Mouse (Mus musculus) hindbrain, embryonic 11.5 days (tissue): Measurements from ENCODE around the gene Unc93b1. TPM values are rescaled to one million over a fixed set of nuclear protein-coding genes. Genes with fewer than 3 reads are reported as not detected.

ENCODE experiments used
- ATAC-seq: fragments of 200-750 bp; cut with Nextera tagmentation; 2 replicates; pipeline ENCODE4 v1.8.0; 2017; ENCODE audit warnings: mild to moderate bottlenecking, moderate TSS enrichment, moderate library complexity; ENCODE audit not compliant: low FRiP score
- DNase-seq: peaks from one replicate; pipeline ENCODE4 v3.0.0-alpha.2; 2015; ENCODE audit warnings: low spot score
- H3K27ac ChIP-seq: fragments of 300-500 bp; sonication (generic); 2 replicates; pipeline ENCODE4 v1.5.1; 2014; ENCODE audit warnings: mild to moderate bottlenecking, low read depth, low read length
- H3K27me3 ChIP-seq: fragments of 300-500 bp; sonication (generic); 2 replicates; pipeline ENCODE4 v1.6.1; 2014; ENCODE audit warnings: mild to moderate bottlenecking, low read length, moderate library complexity, mixed read lengths; ENCODE audit not compliant: control insufficient read depth, insufficient read depth
- H3K36me3 ChIP-seq: fragments of 300-500 bp; sonication (generic); 2 replicates; pipeline ENCODE4 v1.6.1; 2014; ENCODE audit warnings: mild to moderate bottlenecking, low read length, moderate library complexity, mixed read lengths; ENCODE audit not compliant: control insufficient read depth, insufficient read depth
- H3K4me1 ChIP-seq: fragments of 300-500 bp; sonication (generic); replicated peaks from 2 replicates; pipeline ENCODE4 v1.6.1; 2014; ENCODE audit warnings: low read length, mixed read lengths; ENCODE audit not compliant: control insufficient read depth, insufficient read depth
- H3K4me2 ChIP-seq: fragments of 300-500 bp; sonication (generic); replicated peaks from 2 replicates; pipeline ENCODE4 v1.6.1; 2014; ENCODE audit warnings: mild to moderate bottlenecking, low read depth, low read length
- H3K4me3 ChIP-seq: fragments of 300-500 bp; sonication (generic); 2 replicates; pipeline ENCODE4 v1.5.1; 2014; ENCODE audit warnings: low read depth, low read length
- H3K9ac ChIP-seq: fragments of 300-500 bp; sonication (generic); 2 replicates; pipeline ENCODE4 v1.6.1; 2014; ENCODE audit warnings: low read depth, low read length
- H3K9me3 ChIP-seq: fragments of 300-500 bp; sonication (generic); 2 replicates; pipeline ENCODE4 v1.6.1; 2016; ENCODE audit warnings: low read length; ENCODE audit not compliant: control insufficient read depth
- WGBS: fragments of 180-500 bp; shearing (Covaris S2); extraction: QIAGEN DNeasy Blood & Tissue Kit; methylation state at CpG from one replicate; pipeline ENCODE4 v1.1.7; 2014; 5-methylcytosine and 5-hydroxymethylcytosine counted together
- polyA plus RNA-seq: library from polyadenylated mRNA; unstranded; fragments of >200 nt; fragmentation: Nextera tagmentation; extraction: Ambion mirVana; gene quantifications from 2 replicates; pipeline ENCODE4 v1.2.1, GENCODE M21; 2014

Unc93b1 gene
- polyA plus RNA-seq, result 5.1 and 6.4 TPM in 2 replicates

DNA sequence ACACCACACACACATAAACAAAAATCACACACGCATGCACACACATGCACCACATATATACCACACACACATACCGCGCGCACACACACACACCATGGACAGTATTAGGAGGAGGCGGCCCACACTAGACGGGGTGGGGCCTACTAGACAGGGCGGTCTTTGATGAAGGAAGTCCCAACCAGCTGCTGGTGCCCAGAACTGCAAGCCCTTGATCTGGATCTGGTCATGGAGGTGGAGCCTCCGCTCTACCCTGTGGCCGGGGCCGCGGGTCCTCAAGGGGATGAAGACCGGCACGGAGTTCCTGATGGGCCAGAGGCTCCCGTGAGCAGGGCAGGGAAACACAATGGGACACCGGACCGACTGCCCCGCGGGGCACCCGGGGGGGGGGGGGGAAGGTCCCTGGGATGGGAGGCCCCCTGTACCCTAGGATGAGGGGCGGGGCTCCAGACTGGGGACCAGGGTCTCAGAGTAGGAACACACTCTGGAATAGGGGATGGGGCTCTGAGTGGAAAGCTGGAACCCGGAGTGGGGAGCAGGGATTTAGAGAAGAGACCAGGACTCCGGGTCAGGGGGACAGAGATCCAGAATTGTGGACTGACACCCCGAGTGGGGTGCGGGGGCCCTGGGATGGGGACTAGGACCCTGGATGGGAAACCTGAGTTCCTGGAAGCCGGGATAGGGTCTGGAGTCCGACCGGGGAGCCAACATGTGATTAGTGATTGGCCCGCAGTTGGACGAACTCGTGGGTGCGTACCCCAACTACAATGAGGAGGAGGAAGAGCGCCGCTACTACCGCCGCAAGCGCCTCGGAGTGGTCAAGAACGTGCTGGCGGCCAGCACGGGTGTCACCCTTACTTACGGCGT lies at the start of gene Unc93b1:
Unc93b1 (plus strand) TSS at position 155 of the 864 bp plus-strand sequence.
- WGBS, result 6% methylated on average over 39 of the region's 42 CpGs
- Histone ChIP-seq H3K36me3 (no peaks in the 10 kb centered on the region), H3K9me3 (no peaks in the 10 kb centered on the region), H3K4me3 (peak within 1 kb of the TSS; percentile 39), H3K4me1 (peaks cover 2% of the 10 kb centered on the region; the same call in 1 of the 2 replicates), H3K27ac (no peak within 1 kb of the TSS), H3K4me2 (peak within 1 kb of the TSS; percentile 67), H3K27me3 (0 out of 2 replicates have a peak, but pooled peaks cover 3% of the 10 kb centered on the region), H3K9ac (peak within 1 kb of the TSS; percentile 45)
- DNase-seq (peak; percentile 62), ATAC-seq (peak; percentile 81)

- WGBS, result 88% methylated on average over 5 of the region's 5 CpGs
Observed at GRCm38 (mm10) chr19:3889096-3889495, 45.9 kb upstream of the Unc93b1 start.

GRCm38 (mm10) chr19:3890181-3890580 lies 44.8 kb upstream of the Unc93b1 start:
- H3K27ac ChIP-seq, result no peak overlapping the region
- no peaks in the 10 kb centered on the region for H3K27me3 ChIP-seq
- H3K4me1 ChIP-seq, result no peaks in the 10 kb centered on the region; the same call in 1 of the 2 replicates
- H3K9ac ChIP-seq, result no peak overlapping the region
- DNase-seq (peak; percentile 30), ATAC-seq (no peak)
- no peak overlapping the region for H3K4me3 ChIP-seq
- H3K36me3 ChIP-seq, result peaks cover 5% of the 10 kb centered on the region; the same call in 1 of the 2 replicates
- H3K9me3 ChIP-seq, result no peaks in the 10 kb centered on the region
- WGBS, result 87% methylated on average over 8 of the region's 8 CpGs
- no peak overlapping the region for H3K4me2 ChIP-seq

More at GRCm38 (mm10) chr19:3889096-3889495, 45.9 kb upstream of the Unc93b1 start:
- no peaks in the 10 kb centered on the region for H3K9me3 ChIP-seq
- H3K36me3 ChIP-seq, result peaks cover 5% of the 10 kb centered on the region; the same call in 1 of the 2 replicates
- no peak for ATAC-seq
- no peak for DNase-seq
- no peak overlapping the region for H3K9ac ChIP-seq
- H3K4me1 ChIP-seq, result no peaks in the 10 kb centered on the region
- no peak overlapping the region for H3K4me3 ChIP-seq
- H3K4me2 ChIP-seq, result no peak overlapping the region
- H3K27ac ChIP-seq, result no peak overlapping the region
- no peaks in the 10 kb centered on the region for H3K27me3 ChIP-seq

DNA sequence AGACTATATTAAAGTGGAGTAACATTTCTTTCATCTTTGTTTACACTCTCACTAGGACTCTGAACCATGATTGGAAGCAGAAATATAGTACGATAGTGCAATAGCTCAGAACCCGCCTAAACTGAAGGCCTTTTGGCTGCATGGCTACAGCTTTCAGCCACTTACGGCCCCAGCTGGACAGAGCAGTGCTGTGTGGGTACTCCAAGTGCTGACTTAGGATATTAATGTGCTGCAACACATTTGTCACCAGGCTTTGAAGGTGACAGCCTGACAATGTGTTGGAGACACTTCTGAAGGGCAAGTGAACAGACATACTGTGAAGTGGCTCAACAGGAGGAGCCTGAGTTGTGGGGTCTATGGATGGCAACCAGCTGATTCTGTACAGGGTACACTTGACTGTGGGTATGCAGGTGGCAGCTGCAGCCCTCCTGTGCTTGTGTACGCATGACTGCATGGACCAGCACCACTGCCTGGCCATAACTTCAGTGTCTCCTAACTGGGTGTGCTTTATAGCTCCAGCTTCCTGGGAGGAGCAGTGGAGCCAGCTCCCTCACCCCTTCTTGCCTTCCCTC lies 41.4 kb upstream of the Unc93b1 start:
- peaks cover 2% of the 10 kb centered on the region for H3K36me3 ChIP-seq
- no peak overlapping the region for H3K9ac ChIP-seq
- no peak overlapping the region for H3K4me2 ChIP-seq
- no peaks in the 10 kb centered on the region; the same call in 1 of the 2 replicates for H3K4me1 ChIP-seq
- no peaks in the 10 kb centered on the region for H3K27me3 ChIP-seq
- no peaks in the 10 kb centered on the region for H3K9me3 ChIP-seq
- 92% methylated on average over 4 of the region's 4 CpGs for WGBS
- DNase-seq (no peak), ATAC-seq (no peak)
- no peak overlapping the region for H3K4me3 ChIP-seq
- no peak overlapping the region for H3K27ac ChIP-seq

DNA sequence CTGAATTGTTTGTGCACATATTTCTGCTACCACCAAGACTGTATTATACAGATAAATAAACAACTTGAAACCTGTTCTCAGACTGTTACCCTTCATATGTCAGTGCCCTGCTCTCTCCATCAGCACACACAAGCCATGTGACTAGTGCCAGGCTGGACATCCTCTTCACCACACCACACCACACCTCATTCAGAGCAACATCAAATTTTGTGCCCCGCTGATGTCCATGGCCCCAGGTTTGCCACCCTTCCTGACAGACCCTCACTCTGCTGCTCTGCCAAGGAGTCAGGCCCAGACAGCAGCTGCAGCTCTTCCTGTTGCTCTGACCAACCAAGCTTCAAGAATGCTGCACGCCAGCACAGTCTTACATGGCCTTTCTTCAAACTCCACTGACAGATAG lies 40.7 kb upstream of the Unc93b1 start:
- Histone ChIP-seq H3K4me3 (no peak overlapping the region), H3K4me2 (no peak overlapping the region), H3K4me1 (no peaks in the 10 kb centered on the region; the same call in 1 of the 2 replicates), H3K36me3 (peaks cover 2% of the 10 kb centered on the region), H3K9ac (no peak overlapping the region), H3K27me3 (no peaks in the 10 kb centered on the region), H3K9me3 (no peaks in the 10 kb centered on the region), H3K27ac (no peak overlapping the region)
- no peak for DNase-seq
- WGBS, result 89% methylated on average over 2 of the region's 2 CpGs
- no peak for ATAC-seq

- Histone ChIP-seq H3K27ac (peak overlapping the region; percentile 71), H3K9me3 (no peaks in the 10 kb centered on the region), H3K4me3 (no peak overlapping the region), H3K36me3 (peaks cover 2% of the 10 kb centered on the region), H3K27me3 (no peaks in the 10 kb centered on the region), H3K9ac (no peak overlapping the region), H3K4me1 (no peaks in the 10 kb centered on the region; the same call in 1 of the 2 replicates), H3K4me2 (no peak overlapping the region)
- ATAC-seq (peak; percentile 82), DNase-seq (peak; percentile 40)
- WGBS, result 32% methylated on average over 3 of the region's 3 CpGs
Observed at GRCm38 (mm10) chr19:3895171-3895631, 39.8 kb upstream of the Unc93b1 start.

DNA sequence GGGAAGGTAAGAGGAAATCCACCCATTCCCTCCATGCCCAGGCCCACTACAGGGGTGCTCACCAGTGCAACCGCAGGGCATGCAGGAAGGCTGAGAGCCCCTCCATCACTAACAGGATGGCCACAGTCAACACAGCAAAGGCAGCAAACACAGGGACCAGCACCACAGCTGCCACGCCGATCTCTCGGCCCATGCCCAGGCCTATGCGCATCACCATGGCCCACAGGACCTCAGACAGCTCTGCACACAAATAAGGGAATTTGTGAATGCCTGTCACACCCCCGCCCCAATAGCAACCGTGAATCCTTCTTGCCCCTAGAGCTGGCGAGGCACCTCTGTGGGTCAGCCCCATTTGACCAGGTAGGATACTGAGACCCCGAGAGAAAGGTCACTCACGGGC lies 38.8 kb upstream of the Unc93b1 start:
- H3K9ac ChIP-seq, result no peak overlapping the region
- 92% methylated on average over 10 of the region's 10 CpGs for WGBS
- DNase-seq (no peak), ATAC-seq (no peak)
- H3K4me2 ChIP-seq, result no peak overlapping the region
- no peaks in the 10 kb centered on the region for H3K9me3 ChIP-seq
- H3K4me3 ChIP-seq, result no peak overlapping the region
- H3K27ac ChIP-seq, result peak overlapping the region; percentile 71
- no peaks in the 10 kb centered on the region for H3K27me3 ChIP-seq
- no peaks in the 10 kb centered on the region; the same call in 1 of the 2 replicates for H3K4me1 ChIP-seq
- H3K36me3 ChIP-seq, result no peaks in the 10 kb centered on the region; the same call in 1 of the 2 replicates

- Histone ChIP-seq H3K4me3 (no peak overlapping the region), H3K27me3 (no peaks in the 10 kb centered on the region), H3K4me2 (no peak overlapping the region), H3K27ac (no peak overlapping the region), H3K9me3 (no peaks in the 10 kb centered on the region), H3K9ac (no peak overlapping the region), H3K4me1 (no peaks in the 10 kb centered on the region; the same call in 1 of the 2 replicates), H3K36me3 (no peaks in the 10 kb centered on the region; the same call in 1 of the 2 replicates)
- ATAC-seq (no peak), DNase-seq (no peak)
- 98% methylated on average over 5 of the region's 5 CpGs for WGBS
Observed at GRCm38 (mm10) chr19:3897557-3897956, 37.4 kb upstream of the Unc93b1 start.
